Mouse (Mus musculus): ENCODE results near the gene Hyal2.

DNA sequence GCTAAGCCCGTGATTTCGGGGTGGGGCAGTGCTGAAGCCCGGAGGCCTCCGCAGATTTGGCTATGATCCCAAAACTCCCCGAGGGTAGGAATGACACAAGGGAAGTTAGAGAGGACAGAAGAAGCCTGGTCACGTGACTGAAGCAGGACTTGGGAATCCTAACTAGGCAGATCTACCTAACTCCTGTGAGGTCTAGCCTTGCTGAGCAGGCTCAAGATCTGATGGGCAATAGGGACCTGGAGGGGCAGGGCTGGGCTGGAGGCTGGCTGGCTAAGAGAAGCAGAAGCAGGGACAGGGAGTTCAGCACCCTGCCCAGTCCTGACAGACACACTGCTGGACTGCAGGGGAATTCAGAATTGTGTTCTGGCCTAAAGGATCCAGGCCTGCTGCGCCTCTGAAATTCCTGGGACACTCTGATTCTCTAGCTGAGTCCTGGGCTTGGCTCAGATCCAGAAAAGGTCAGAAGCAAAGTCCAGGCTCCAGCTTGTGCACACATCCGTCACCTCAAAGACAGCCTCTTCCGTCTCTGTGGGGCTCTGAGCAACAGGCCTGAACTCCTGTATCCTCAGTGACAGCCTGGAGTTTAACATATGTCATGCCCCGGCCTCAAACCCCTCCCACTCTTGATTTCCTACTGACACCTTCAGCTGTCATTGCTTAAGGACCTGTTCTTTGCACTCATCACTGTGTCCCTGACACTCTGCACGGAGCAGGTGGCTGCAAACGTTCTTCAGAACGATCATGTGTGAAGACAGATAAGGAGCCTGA lies 51.2 kb downstream of the Hyal2 start:
- TF ChIP-seq CTCF (IDR thresholded peaks at IDR 0.05; ENCODE audit: extremely low read depth, insufficient read depth, low read length) (no peak), POLR2A (IDR thresholded peaks at IDR 0.05; ENCODE audit: extremely low read depth, insufficient read depth, low read length) (no peak)
